Mouse (Mus musculus) megakaryocyte, adult 5-6 weeks (primary cell): ENCODE measurements around the gene Slc35e2. TPM values are rescaled to one million over a fixed set of nuclear protein-coding genes. Genes with fewer than 3 reads are reported as not detected.
"Not testable (repeated sequence)": the region's sequence is repeated elsewhere in the genome, so short reads cannot be mapped to it uniquely, and the experiment has no call there.

Source experiments
- ATAC-seq: 2 replicates; pipeline ENCODE4 v1.8.0; 2016; ENCODE audit warnings: mild to moderate bottlenecking, inconsistent platforms; ENCODE audit not compliant: poor library complexity, severe bottlenecking
- total RNA-seq, 2 experiments: library from RNA; stranded (forward) in 1 of 2; stranded (reverse) in 1 of 2; fragments of 153-499, 151-499 nt in 1 of 2; fragments of 221-1000, 200-1000 nt in 1 of 2; gene quantifications; 2 replicates each; pipeline versions ENCODE4 v1.2.3 to v1.2.4; 2015 to 2017

Slc35e2 gene
- total RNA-seq, 2 experiments from 2014 or later: 8.7 to 10.1 TPM

- ATAC-seq: no peak
Measured at GRCm38 (mm10) chr4:155613264-155613663, 12.0 kb downstream of the Slc35e2 start.

- ATAC-seq: no peak
Measured at GRCm38 (mm10) chr4:155618321-155618720, 17.1 kb downstream of the Slc35e2 start.

- ATAC-seq: peak; percentile 97
Measured at GRCm38 (mm10) chr4:155624338-155625291, 23.4 kb downstream of the Slc35e2 start, which contains the start of gene Cdk11b. Gene Cdk11b (plus strand): TSS chr4:155624854.

GRCm38 (mm10) chr4:155630267-155630666, 29.1 kb downstream of the Slc35e2 start:
- peak; percentile 97 for ATAC-seq

- no peak for ATAC-seq
Measured at GRCm38 (mm10) chr4:155635766-155636499, 34.7 kb downstream of the Slc35e2 start.

GRCm38 (mm10) chr4:155643531-155643930, 42.3 kb downstream of the Slc35e2 start:
- no peak for ATAC-seq

- ATAC-seq: not testable (repeated sequence)
Measured at GRCm38 (mm10) chr4:155645308-155645707, 44.1 kb downstream of the Slc35e2 start, which contains the start of gene Gm10563. Gene Gm10563 (minus strand): TSS chr4:155645408.

- no peak for ATAC-seq
Measured at GRCm38 (mm10) chr4:155645721-155646120, 44.5 kb downstream of the Slc35e2 start.

GRCm38 (mm10) chr4:155649355-155649754, 48.1 kb downstream of the Slc35e2 start:
- no peak for ATAC-seq

GRCm38 (mm10) chr4:155651553-155652269, 50.5 kb downstream of the Slc35e2 start:
- no peak for ATAC-seq

- no peak for ATAC-seq
Measured at GRCm38 (mm10) chr4:155652283-155653085, 51.3 kb downstream of the Slc35e2 start.

GRCm38 (mm10) chr4:155653086-155653450, 51.9 kb downstream of the Slc35e2 start, which contains the start of gene Mmp23:
Gene Mmp23 (minus strand): TSS chr4:155653384.
- peak; percentile 58 for ATAC-seq

GRCm38 (mm10) chr4:155653451-155654182, 52.4 kb downstream of the Slc35e2 start:
- ATAC-seq: peak; percentile 17; the same call in 1 of the 2 replicates

GRCm38 (mm10) chr4:155654183-155654455, 52.9 kb downstream of the Slc35e2 start:
- ATAC-seq: no peak

- ATAC-seq: peak; percentile 58
Measured at GRCm38 (mm10) chr4:155654456-155655298, 53.5 kb downstream of the Slc35e2 start.

GRCm38 (mm10) chr4:155656214-155656751, 55.1 kb downstream of the Slc35e2 start:
- no peak for ATAC-seq

- ATAC-seq: no peak
Measured at GRCm38 (mm10) chr4:155658961-155659360, 57.7 kb downstream of the Slc35e2 start.

GRCm38 (mm10) chr4:155660641-155661040, 59.4 kb downstream of the Slc35e2 start:
- ATAC-seq: no peak
